ENCODE assay signal across 8 mouse cellular contexts in the genomic region with DNA sequence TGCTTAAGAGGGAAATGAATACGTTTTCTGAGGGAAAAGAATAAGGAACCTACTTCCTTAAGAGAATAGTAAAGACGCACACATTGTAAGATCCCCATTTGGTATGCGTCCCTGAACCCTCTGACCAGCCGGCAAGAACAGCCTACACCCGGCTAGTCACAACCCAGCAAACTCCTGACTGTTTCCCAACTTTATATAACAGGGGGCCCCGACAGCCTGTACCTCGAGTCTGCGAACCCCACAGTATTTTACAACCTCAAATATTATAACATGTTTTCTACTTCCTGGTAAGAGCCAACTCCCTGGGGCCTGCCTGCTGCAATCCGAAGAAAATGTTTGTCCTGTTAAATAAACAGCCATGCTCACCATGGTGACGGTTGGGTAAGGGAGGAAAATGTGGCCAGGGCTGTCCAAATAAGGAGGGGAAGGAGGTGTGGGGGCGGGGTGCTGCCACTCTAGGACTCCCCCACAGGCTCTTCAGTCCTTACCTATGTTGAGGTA. TPM values are rescaled to one million over a fixed set of nuclear protein-coding genes. Genes with fewer than 3 reads are reported as not detected.
DNase-seq lines count a peak whose midpoint lies in the region; ATAC-seq and TF ChIP-seq lines count a peak whose summit lies in the region.

No protein-coding gene starts in this region.

- peak overlapping the region; percentile 29; the same call in 1 of the 2 replicates for H3K27ac ChIP-seq in forebrain, postnatal 0 days (ENCODE audit: low read depth, low read length)
- H3K27ac ChIP-seq in hindbrain, embryonic 13.5 days: peak overlapping the region; percentile 60
- H3K27ac ChIP-seq in limb, embryonic 11.5 days (replicated peaks; ENCODE audit: low read depth, low read length): no peak overlapping the region
- peak overlapping the region; percentile 97 for H3K27ac ChIP-seq in stomach, embryonic 14.5 days (ENCODE audit: low read length)

- H3K9me3 ChIP-seq in forebrain, postnatal 0 days (ENCODE audit: low read length): no peaks in the 10 kb centered on the region
- H3K9me3 ChIP-seq in hindbrain, embryonic 13.5 days: no peaks in the 10 kb centered on the region
- no peaks in the 10 kb centered on the region for H3K9me3 ChIP-seq in limb, embryonic 11.5 days (ENCODE audit: control insufficient read depth, low read length)
- no peaks in the 10 kb centered on the region for H3K9me3 ChIP-seq in stomach, embryonic 14.5 days (ENCODE audit: control insufficient read depth, low read depth, low read length)

- DNase-seq in 416B (ENCODE audit: low read depth): peak; percentile 86
- DNase-seq in adrenal gland, adult 8-10 months: peak; percentile 74
- peak; percentile 29 for DNase-seq in forebrain, postnatal 0 days
- DNase-seq in limb, embryonic 11.5 days (ENCODE audit: low spot score): peak; percentile 43
- DNase-seq in mesoderm, embryonic 11.5 days (ENCODE audit: low read depth, low spot score): peak; percentile 49
- no peak for DNase-seq in cerebellum, postnatal 25 days

- ATAC-seq in forebrain, postnatal 0 days: no peak
- ATAC-seq in hindbrain, embryonic 13.5 days (ENCODE audit: low FRiP score): no peak
- no peak for ATAC-seq in limb, embryonic 11.5 days (ENCODE audit: insufficient number of reproducible peaks, low FRiP score, low TSS enrichment, low read depth)
- peak; percentile 17; the same call in 1 of the 2 replicates for ATAC-seq in stomach, embryonic 14.5 days (ENCODE audit: insufficient number of reproducible peaks, insufficient read depth, low FRiP score, low read depth)

- TF ChIP-seq CTCF in forebrain, postnatal 0 days (IDR thresholded peaks at IDR 0.05; ENCODE audit: low read depth): no peak

- no peaks in the 10 kb centered on the region for H3K27me3 ChIP-seq in forebrain, postnatal 0 days (ENCODE audit: insufficient read depth, low read length)
- 0 out of 2 replicates have a peak, but pooled peaks cover 4% of the 10 kb centered on the region for H3K27me3 ChIP-seq in hindbrain, embryonic 13.5 days
- H3K27me3 ChIP-seq in limb, embryonic 11.5 days (ENCODE audit: control insufficient read depth, insufficient read depth, low read length): no peaks in the 10 kb centered on the region
- H3K27me3 ChIP-seq in stomach, embryonic 14.5 days (ENCODE audit: control insufficient read depth, insufficient read depth, low read length): no peaks in the 10 kb centered on the region

- peak overlapping the region; percentile 26; the same call in 1 of the 2 replicates for H3K4me2 ChIP-seq in forebrain, postnatal 0 days (ENCODE audit: low read depth)
- H3K4me2 ChIP-seq in hindbrain, embryonic 13.5 days: peak overlapping the region; percentile 27
- H3K4me2 ChIP-seq in limb, embryonic 11.5 days (ENCODE audit: low read depth, severe bottlenecking): peak overlapping the region; percentile 13; the same call in 1 of the 2 replicates
- H3K4me2 ChIP-seq in stomach, embryonic 14.5 days (replicated peaks; ENCODE audit: low read depth, low read length): peak overlapping the region; percentile 73

- no peak overlapping the region for H3K9ac ChIP-seq in forebrain, postnatal 0 days
- H3K9ac ChIP-seq in hindbrain, embryonic 13.5 days: peak overlapping the region; percentile 39; the same call in 1 of the 2 replicates
- H3K9ac ChIP-seq in limb, embryonic 11.5 days (ENCODE audit: low read length): no peak overlapping the region
- H3K9ac ChIP-seq in stomach, embryonic 14.5 days (replicated peaks; ENCODE audit: low read depth, low read length): peak overlapping the region; percentile 23; the same call in 1 of the 2 replicates

- no peaks in the 10 kb centered on the region for H3K36me3 ChIP-seq in forebrain, postnatal 0 days (ENCODE audit: insufficient read depth)
- no peaks in the 10 kb centered on the region for H3K36me3 ChIP-seq in hindbrain, embryonic 13.5 days
- no peaks in the 10 kb centered on the region for H3K36me3 ChIP-seq in limb, embryonic 11.5 days (ENCODE audit: control insufficient read depth, insufficient read depth, low read length)
- H3K36me3 ChIP-seq in stomach, embryonic 14.5 days (ENCODE audit: control insufficient read depth, insufficient read depth, low read length): no peaks in the 10 kb centered on the region

- peaks cover 20% of the 10 kb centered on the region for H3K4me1 ChIP-seq in forebrain, postnatal 0 days (ENCODE audit: insufficient read depth)
- peaks cover 65% of the 10 kb centered on the region for H3K4me1 ChIP-seq in hindbrain, embryonic 13.5 days (replicated peaks)
- peaks cover 10% of the 10 kb centered on the region for H3K4me1 ChIP-seq in limb, embryonic 11.5 days (ENCODE audit: control insufficient read depth, insufficient read depth, low read length)
- peaks cover 48% of the 10 kb centered on the region for H3K4me1 ChIP-seq in stomach, embryonic 14.5 days (ENCODE audit: control insufficient read depth, insufficient read depth, low read length)

- WGBS in forebrain, postnatal 0 days: 24% methylated on average over 11 of the region's 11 CpGs
- 22% methylated on average over 11 of the region's 11 CpGs for WGBS in hindbrain, embryonic 13.5 days
- 49% methylated on average over 11 of the region's 11 CpGs for WGBS in limb, embryonic 11.5 days
- 17% methylated on average over 11 of the region's 11 CpGs for WGBS in stomach, embryonic 14.5 days

- H3K4me3 ChIP-seq in forebrain, postnatal 0 days (ENCODE audit: low read depth, low read length): no peak overlapping the region
- H3K4me3 ChIP-seq in hindbrain, embryonic 13.5 days: no peak overlapping the region
- no peak overlapping the region for H3K4me3 ChIP-seq in limb, embryonic 11.5 days (ENCODE audit: low read depth, low read length)
- peak overlapping the region; percentile 9; the same call in 1 of the 2 replicates for H3K4me3 ChIP-seq in stomach, embryonic 14.5 days (ENCODE audit: low read depth, low read length)

RNA-seq across cellular contexts. Expression of a gene that starts 2.8 kb away (rescaled TPM):
- total RNA-seq in adrenal gland, adult 8-10 months (2022): 10 to 100 TPM; 42.5 to 75.0 (median 45.4) TPM
- 6.3 and 9.0 TPM in 2 replicates for total RNA-seq in forebrain, postnatal 0 days (2014; rRNA removed)
- 2.3 and 4.3 TPM in 2 replicates for polyA plus RNA-seq in forebrain, postnatal 0 days (2015; fragmentation: Nextera tagmentation; extraction: Ambion mirVana)
- 4.3 and 4.6 TPM in 2 replicates for polyA plus RNA-seq in hindbrain, embryonic 13.5 days (2015; fragmentation: Nextera tagmentation; extraction: Ambion mirVana)
- polyA plus RNA-seq in limb, embryonic 11.5 days (2014; fragmentation: Nextera tagmentation; extraction: Ambion mirVana): 1.4 and 2.1 TPM in 2 replicates
- 7.3 and 9.5 TPM in 2 replicates for polyA plus RNA-seq in stomach, embryonic 14.5 days (2014; fragmentation: Nextera tagmentation; extraction: Ambion mirVana)

RNA-seq across cellular contexts. Expression of a gene that starts 38.1 kb away (rescaled TPM):
- 10 to 100 TPM; 11.4 to 15.7 (median 12.9) TPM for total RNA-seq in adrenal gland, adult 8-10 months (2022)
- 10.1 and 15.8 TPM in 2 replicates for total RNA-seq in forebrain, postnatal 0 days (2014; rRNA removed)
- 4.6 and 6.4 TPM in 2 replicates for polyA plus RNA-seq in forebrain, postnatal 0 days (2015; fragmentation: Nextera tagmentation; extraction: Ambion mirVana)
- 9.4 and 10.6 TPM in 2 replicates for polyA plus RNA-seq in hindbrain, embryonic 13.5 days (2015; fragmentation: Nextera tagmentation; extraction: Ambion mirVana)
- polyA plus RNA-seq in limb, embryonic 11.5 days (2014; fragmentation: Nextera tagmentation; extraction: Ambion mirVana): 8.3 and 8.9 TPM in 2 replicates
- polyA plus RNA-seq in stomach, embryonic 14.5 days (2014; fragmentation: Nextera tagmentation; extraction: Ambion mirVana): 8.7 and 8.8 TPM in 2 replicates

RNA-seq across cellular contexts. Expression of a gene that starts 42.5 kb away (rescaled TPM):
- total RNA-seq in adrenal gland, adult 8-10 months (2022): 100 to 1,000 TPM; 178 to 376 (median 294) TPM
- total RNA-seq in forebrain, postnatal 0 days (2014; rRNA removed): 133 and 154 TPM in 2 replicates
- polyA plus RNA-seq in forebrain, postnatal 0 days (2015; fragmentation: Nextera tagmentation; extraction: Ambion mirVana): 154 and 177 TPM in 2 replicates
- polyA plus RNA-seq in hindbrain, embryonic 13.5 days (2015; fragmentation: Nextera tagmentation; extraction: Ambion mirVana): 207 and 235 TPM in 2 replicates
- 99.8 and 101 TPM in 2 replicates for polyA plus RNA-seq in limb, embryonic 11.5 days (2014; fragmentation: Nextera tagmentation; extraction: Ambion mirVana)
- polyA plus RNA-seq in stomach, embryonic 14.5 days (2014; fragmentation: Nextera tagmentation; extraction: Ambion mirVana): 65.7 and 78.1 TPM in 2 replicates

RNA-seq across cellular contexts. Expression of a gene that starts 57.7 kb away (rescaled TPM):
- 100 to 1,000 TPM in 3 of 4 experiments, 10 to 100 TPM in 1; 89.4 to 138 (median 108) TPM for total RNA-seq in adrenal gland, adult 8-10 months (2022)
- total RNA-seq in forebrain, postnatal 0 days (2014; rRNA removed): 104 and 108 TPM in 2 replicates
- polyA plus RNA-seq in forebrain, postnatal 0 days (2015; fragmentation: Nextera tagmentation; extraction: Ambion mirVana): 129 TPM in 2 replicates
- polyA plus RNA-seq in hindbrain, embryonic 13.5 days (2015; fragmentation: Nextera tagmentation; extraction: Ambion mirVana): 144 and 147 TPM in 2 replicates
- polyA plus RNA-seq in limb, embryonic 11.5 days (2014; fragmentation: Nextera tagmentation; extraction: Ambion mirVana): 178 and 189 TPM in 2 replicates
- 134 and 146 TPM in 2 replicates for polyA plus RNA-seq in stomach, embryonic 14.5 days (2014; fragmentation: Nextera tagmentation; extraction: Ambion mirVana)

Comparison
In these comparisons a context has a peak if more than half of its experiments do, and no peak if none do; other contexts are left out.
1. DNase-seq: peak in 416B (single experiment), adrenal gland, adult 8-10 months (single experiment), forebrain, postnatal 0 days (single experiment), limb, embryonic 11.5 days (single experiment) and mesoderm, embryonic 11.5 days (single experiment); none in cerebellum, postnatal 25 days (0 of 2).
2. H3K4me2 ChIP-seq: peak in every context shown above with its lines; median percentile 73 in stomach, embryonic 14.5 days; 27 in hindbrain, embryonic 13.5 days; 26 in forebrain, postnatal 0 days; 13 in limb, embryonic 11.5 days.
3. H3K9ac ChIP-seq: peak in hindbrain, embryonic 13.5 days (single experiment) and stomach, embryonic 14.5 days (single experiment); none in forebrain, postnatal 0 days (single experiment) and limb, embryonic 11.5 days (single experiment).